10 mouse cellular contexts compared by ENCODE assay signal in genomic region chr15:11742346-11742729, GRCm38 (mm10).
DNase-seq lines count a peak whose midpoint lies in the region; ATAC-seq and TF ChIP-seq lines count a peak whose summit lies in the region.
"Had no signal": no experiment of that assay in that cellular context is flagged by ENCODE, and none has a peak within 500 bp of the region (broad histone marks: within the 10 kb centered on the region; RNA-seq: fewer than 3 reads in every experiment).

No protein-coding gene starts in this region.

- H3K27ac ChIP-seq in lung, embryonic 16.5 days (ENCODE audit: low read length) = peak overlapping the region; percentile 9; the same call in 1 of the 2 replicates
- no peak overlapping the region for H3K27ac ChIP-seq in forebrain, postnatal 0 days (ENCODE audit: low read depth, low read length)
- no peak overlapping the region for H3K27ac ChIP-seq in limb, embryonic 14.5 days (replicated peaks; ENCODE audit: low read depth, low read length)
- H3K27ac ChIP-seq in neural tube, embryonic 13.5 days (replicated peaks) = no peak overlapping the region

- intact Hi-C loops in left cerebral cortex, postnatal 25 days (cut with DNase I) = no loop called here

- no peaks in the 10 kb centered on the region for H3K36me3 ChIP-seq in lung, embryonic 16.5 days (ENCODE audit: control insufficient read depth, insufficient read depth, low read length)
- no peaks in the 10 kb centered on the region for H3K36me3 ChIP-seq in forebrain, postnatal 0 days (ENCODE audit: insufficient read depth)
- no peaks in the 10 kb centered on the region for H3K36me3 ChIP-seq in limb, embryonic 14.5 days (ENCODE audit: control insufficient read depth, insufficient read depth, low read length)
- H3K36me3 ChIP-seq in neural tube, embryonic 13.5 days = no peaks in the 10 kb centered on the region

- no peak for DNase-seq in lung, adult 18-20 months
- DNase-seq in forebrain, postnatal 0 days = no peak
- DNase-seq in limb, embryonic 14.5 days (ENCODE audit: low spot score) = no peak
- no peak for DNase-seq in left cerebral cortex, postnatal 25 days (ENCODE audit: low spot score in 2 of 2)
- no peak for DNase-seq in right cerebral cortex, postnatal 4 days
- no peak for DNase-seq in testis, postnatal 10 days (ENCODE audit: low spot score)
- DNase-seq: adrenal gland, postnatal 36 days had no signal

- H3K4me3 ChIP-seq in lung, embryonic 16.5 days (ENCODE audit: low read length) = no peak overlapping the region
- H3K4me3 ChIP-seq in forebrain, postnatal 0 days (ENCODE audit: low read depth, low read length) = no peak overlapping the region
- H3K4me3 ChIP-seq in limb, embryonic 14.5 days (replicated peaks; ENCODE audit: low read length) = no peak overlapping the region
- H3K4me3 ChIP-seq in neural tube, embryonic 13.5 days = no peak overlapping the region
- H3K4me3 ChIP-seq: myocyte had no signal

- H3K4me1 ChIP-seq in lung, embryonic 16.5 days (replicated peaks; ENCODE audit: control insufficient read depth, insufficient read depth, low read length) = peaks cover 9% of the 10 kb centered on the region
- no peaks in the 10 kb centered on the region for H3K4me1 ChIP-seq in forebrain, postnatal 0 days (ENCODE audit: insufficient read depth)
- H3K4me1 ChIP-seq in limb, embryonic 14.5 days (ENCODE audit: control insufficient read depth, insufficient read depth, low read length) = peaks cover 9% of the 10 kb centered on the region; the same call in 1 of the 2 replicates
- peaks cover 15% of the 10 kb centered on the region for H3K4me1 ChIP-seq in neural tube, embryonic 13.5 days (replicated peaks)

- ATAC-seq in lung, embryonic 16.5 days (ENCODE audit: low read depth) = peak; percentile 34; the same call in 1 of the 2 replicates
- no peak for ATAC-seq in forebrain, postnatal 0 days
- no peak for ATAC-seq in limb, embryonic 14.5 days (ENCODE audit: low FRiP score, low read depth)
- peak; percentile 56 for ATAC-seq in neural tube, embryonic 13.5 days (ENCODE audit: low read depth)

- H3K9me3 ChIP-seq in lung, embryonic 16.5 days (ENCODE audit: control insufficient read depth, low read length) = no peaks in the 10 kb centered on the region
- H3K9me3 ChIP-seq in forebrain, postnatal 0 days (ENCODE audit: low read length) = no peaks in the 10 kb centered on the region
- H3K9me3 ChIP-seq in limb, embryonic 14.5 days (ENCODE audit: control insufficient read depth, low read length) = no peaks in the 10 kb centered on the region
- no peaks in the 10 kb centered on the region for H3K9me3 ChIP-seq in neural tube, embryonic 13.5 days

- TF ChIP-seq CTCF in forebrain, postnatal 0 days (IDR thresholded peaks at IDR 0.05; ENCODE audit: low read depth) = no peak

- no peak overlapping the region for H3K9ac ChIP-seq in lung, embryonic 16.5 days (ENCODE audit: low read length)
- H3K9ac ChIP-seq in forebrain, postnatal 0 days = 0 out of 2 replicates have a peak overlapping the region, but pooled peaks have one; percentile 14
- no peak overlapping the region; the same call in 1 of the 2 replicates for H3K9ac ChIP-seq in limb, embryonic 14.5 days (ENCODE audit: low read depth, low read length, severe bottlenecking)
- peak overlapping the region; percentile 51; the same call in 1 of the 2 replicates for H3K9ac ChIP-seq in neural tube, embryonic 13.5 days

- WGBS in lung, embryonic 16.5 days = 26% methylated on average over 6 of the region's 6 CpGs
- WGBS in forebrain, postnatal 0 days = 10% methylated on average over 6 of the region's 6 CpGs
- 13% methylated on average over 6 of the region's 6 CpGs for WGBS in limb, embryonic 14.5 days
- 9% methylated on average over 6 of the region's 6 CpGs for WGBS in neural tube, embryonic 13.5 days

- H3K4me2 ChIP-seq in lung, embryonic 16.5 days (ENCODE audit: low read depth, low read length) = no peak overlapping the region
- peak overlapping the region; percentile 31; the same call in 1 of the 2 replicates for H3K4me2 ChIP-seq in forebrain, postnatal 0 days (ENCODE audit: low read depth)
- H3K4me2 ChIP-seq in limb, embryonic 14.5 days (replicated peaks; ENCODE audit: low read depth, low read length, severe bottlenecking) = peak overlapping the region; percentile 25
- peak overlapping the region; percentile 48 for H3K4me2 ChIP-seq in neural tube, embryonic 13.5 days

- no peaks in the 10 kb centered on the region for H3K27me3 ChIP-seq in lung, embryonic 16.5 days (ENCODE audit: control insufficient read depth, insufficient read depth, low read depth, low read length)
- H3K27me3 ChIP-seq in forebrain, postnatal 0 days (ENCODE audit: insufficient read depth, low read length) = no peaks in the 10 kb centered on the region; the same call in 1 of the 2 replicates
- H3K27me3 ChIP-seq in limb, embryonic 14.5 days (ENCODE audit: control insufficient read depth, insufficient read depth, low read length) = peaks cover 4% of the 10 kb centered on the region; the same call in 1 of the 2 replicates
- no peaks in the 10 kb centered on the region; the same call in 1 of the 2 replicates for H3K27me3 ChIP-seq in neural tube, embryonic 13.5 days

- no peak for TF ChIP-seq POLR2A in limb, embryonic 14.5 days (IDR thresholded peaks at IDR 0.05; ENCODE audit: borderline replicate concordance, extremely low read depth, insufficient read depth, insufficient read length)

Comparison
In these comparisons a context has a peak if more than half of its experiments do, and no peak if none do; other contexts are left out.
1. ATAC-seq: peak in lung, embryonic 16.5 days (single experiment) and neural tube, embryonic 13.5 days (single experiment); none in forebrain, postnatal 0 days (single experiment) and limb, embryonic 14.5 days (single experiment).
2. H3K9ac ChIP-seq: peak in forebrain, postnatal 0 days (single experiment) and neural tube, embryonic 13.5 days (single experiment); none in lung, embryonic 16.5 days (single experiment) and limb, embryonic 14.5 days (single experiment).